Mouse (Mus musculus) CH12.LX (cell line): ENCODE measurements at regions not wholly inside any gene's neighbourhood (a gene's known extent, or its start where the extent isn't known, plus 50 kb on each side); places are given as distances from the start of the nearest gene placed in this dataset.

Experiments used
- DNase-seq: peaks from one replicate; pipeline ENCODE4 v3.0.0-alpha.2; 2013; ENCODE audit errors: extremely low read depth
- H3K27ac ChIP-seq: 2 replicates; pipeline ENCODE4 v1.5.1; 2012; ENCODE audit warnings: low read depth, mild to moderate bottlenecking, control low read depth, moderate library complexity; ENCODE audit not compliant: insufficient read depth
- H3K27me3 ChIP-seq: replicated peaks from 2 replicates; pipeline ENCODE3; 2012; ENCODE audit warnings: inconsistent platforms
- H3K36me3 ChIP-seq, 2 experiments: replicated peaks in 1 of 2; 2 replicates each; pipeline versions ENCODE3 to v1.6.1; 2012; ENCODE audit warnings: inconsistent platforms in 1 of 2, low read length in 1 of 2, mild to moderate bottlenecking in 1 of 2, mixed read lengths in 1 of 2, moderate library complexity in 1 of 2; ENCODE audit not compliant: control insufficient read depth in 1 of 2, insufficient read depth in 1 of 2
- H3K4me1 ChIP-seq, 2 experiments: 2 replicates each; pipeline ENCODE4 v1.6.1; 2012; ENCODE audit warnings: inconsistent platforms in 1 of 2, moderate library complexity in 1 of 2; ENCODE audit not compliant: insufficient read depth in 2 of 2, control insufficient read depth in 1 of 2
- H3K4me2 ChIP-seq: 2 replicates; pipeline ENCODE4 v1.6.1; 2012; ENCODE audit warnings: low read depth, mild to moderate bottlenecking, control low read depth; ENCODE audit not compliant: poor library complexity, insufficient read depth, severe bottlenecking
- H3K4me3 ChIP-seq, 3 experiments: fragments of 150-350 bp in 1 of 3; sonication (generic) in 1 of 3; replicated peaks in 1 of 3; 2 replicates each; pipeline versions ENCODE3 to v1.5.1; 2011 to 2012; ENCODE audit warnings: low read depth in 2 of 3, low read length in 2 of 3, mild to moderate bottlenecking in 2 of 3, moderate library complexity in 2 of 3, control low read depth in 1 of 3, improper control_type of control experiment in 1 of 3, inconsistent platforms in 1 of 3, mixed read lengths in 1 of 3; ENCODE audit not compliant: poor library complexity in 1 of 3
- H3K79me2 ChIP-seq: replicated peaks from 2 replicates; pipeline ENCODE4 v1.6.1; 2012; ENCODE audit warnings: mild to moderate bottlenecking, moderate library complexity; ENCODE audit not compliant: control insufficient read depth, poor library complexity, insufficient read depth, severe bottlenecking; ENCODE audit errors: extremely low read depth
- H3K9ac ChIP-seq: 2 replicates; pipeline ENCODE4 v1.6.1; 2012; ENCODE audit warnings: low read depth, mild to moderate bottlenecking, control low read depth, moderate library complexity; ENCODE audit not compliant: insufficient read depth
- H3K9me3 ChIP-seq: replicated peaks from 2 replicates; pipeline ENCODE3; 2012; ENCODE audit warnings: low read length, inconsistent platforms, mixed read lengths
- CHD2 ChIP-seq: IDR thresholded peaks from 2 replicates; pipeline ENCODE4 v1.6.1; 2011; ENCODE audit warnings: low read length, improper control_type of control experiment
- CTCF ChIP-seq, 2 experiments: IDR thresholded peaks in 1 of 2; conservative IDR thresholded peaks in 1 of 2; 2 replicates each; pipeline ENCODE4 v1.5.1; 2011 to 2012; ENCODE audit warnings: low read depth in 2 of 2, low read length in 2 of 2, improper control_type of control experiment in 1 of 2, inconsistent platforms in 1 of 2, mild to moderate bottlenecking in 1 of 2, moderate library complexity in 1 of 2
- E2F4 ChIP-seq: IDR thresholded peaks from 2 replicates; pipeline ENCODE4 v1.6.1; 2011; ENCODE audit warnings: low read depth, low read length, improper control_type of control experiment; ENCODE audit not compliant: insufficient replicate concordance
- ELF1 ChIP-seq: IDR thresholded peaks from 2 replicates; pipeline ENCODE4 v1.6.1; 2014; ENCODE audit warnings: low read depth, mild to moderate bottlenecking, inconsistent platforms, low read length, improper control_type of control experiment
- EP300 ChIP-seq: IDR thresholded peaks from 2 replicates; pipeline ENCODE4 v1.6.1; 2011; ENCODE audit warnings: low read length, improper control_type of control experiment
- ETS1 ChIP-seq: conservative IDR thresholded peaks from 2 replicates; pipeline ENCODE4 v1.6.1; 2012; ENCODE audit warnings: low read depth, mild to moderate bottlenecking, inconsistent platforms, low read length, improper control_type of control experiment, moderate library complexity
- JUN ChIP-seq: IDR thresholded peaks from 2 replicates; pipeline ENCODE4 v1.6.1; 2011; ENCODE audit warnings: low read depth, mild to moderate bottlenecking, low read length, improper control_type of control experiment, moderate library complexity; ENCODE audit not compliant: insufficient read depth
- KAT2A ChIP-seq: IDR thresholded peaks from 2 replicates; pipeline ENCODE4 v1.6.1; 2012; ENCODE audit warnings: low read length, improper control_type of control experiment, inconsistent platforms; ENCODE audit not compliant: insufficient replicate concordance
- MAFK ChIP-seq: IDR thresholded peaks from 2 replicates; pipeline ENCODE4 v1.6.1; 2011; ENCODE audit warnings: low read length, improper control_type of control experiment; ENCODE audit not compliant: insufficient replicate concordance
- MAZ ChIP-seq: IDR thresholded peaks from 2 replicates; pipeline ENCODE4 v1.6.1; 2012; ENCODE audit warnings: low read depth, mild to moderate bottlenecking, inconsistent platforms, low read length, improper control_type of control experiment, moderate library complexity
- MXI1 ChIP-seq: IDR thresholded peaks from 2 replicates; pipeline ENCODE4 v1.6.1; 2011; ENCODE audit warnings: mild to moderate bottlenecking, low read depth, low read length, improper control_type of control experiment
- NELFE ChIP-seq: IDR thresholded peaks from 2 replicates; pipeline ENCODE4 v1.6.1; 2011; ENCODE audit warnings: low read depth, low read length, improper control_type of control experiment
- NRF1 ChIP-seq: IDR thresholded peaks from 2 replicates; pipeline ENCODE4 v1.6.1; 2014; ENCODE audit warnings: low read depth, mild to moderate bottlenecking, inconsistent platforms, low read length, improper control_type of control experiment, moderate library complexity
- PAX5 ChIP-seq: IDR thresholded peaks from 2 replicates; pipeline ENCODE4 v1.6.1; 2012; ENCODE audit warnings: low read length, inconsistent platforms, mixed read lengths
- POLR2A ChIP-seq: IDR thresholded peaks from 2 replicates; pipeline ENCODE4 v1.6.1; 2011; ENCODE audit warnings: low read depth, mild to moderate bottlenecking, improper control_type of control experiment, low read length
- POLR2AphosphoS2 ChIP-seq: IDR thresholded peaks from 2 replicates; pipeline ENCODE4 v1.6.1; 2011; ENCODE audit warnings: low read depth, low read length, improper control_type of control experiment
- RAD21 ChIP-seq: IDR thresholded peaks from 2 replicates; pipeline ENCODE4 v1.6.1; 2011; ENCODE audit warnings: low read depth, mild to moderate bottlenecking, low read length, improper control_type of control experiment, moderate library complexity
- RCOR1 ChIP-seq: conservative IDR thresholded peaks from 2 replicates; pipeline ENCODE4 v1.6.1; 2012; ENCODE audit warnings: low read depth, mild to moderate bottlenecking, inconsistent platforms, low read length, improper control_type of control experiment
- TBP ChIP-seq: conservative IDR thresholded peaks from 2 replicates; pipeline ENCODE4 v1.6.1; 2011; ENCODE audit warnings: low read depth, low read length, improper control_type of control experiment
- USF1 ChIP-seq: IDR thresholded peaks from 2 replicates; pipeline ENCODE4 v1.6.1; 2014; ENCODE audit warnings: low read depth, mild to moderate bottlenecking, inconsistent platforms, low read length, improper control_type of control experiment
- USF2 ChIP-seq: conservative IDR thresholded peaks from 2 replicates; pipeline ENCODE4 v1.6.1; 2011; ENCODE audit warnings: low read depth, low read length, improper control_type of control experiment
- ZC3H11A ChIP-seq: IDR thresholded peaks from 2 replicates; pipeline ENCODE4 v1.6.1; 2012; ENCODE audit warnings: low read depth, mild to moderate bottlenecking, inconsistent platforms, low read length, improper control_type of control experiment
- ZMIZ1 ChIP-seq: IDR thresholded peaks from 2 replicates; pipeline ENCODE4 v1.6.1; 2012; ENCODE audit warnings: low read depth, mild to moderate bottlenecking, inconsistent platforms, low read length, improper control_type of control experiment
- ZNF384 ChIP-seq: IDR thresholded peaks from 2 replicates; pipeline ENCODE4 v1.6.1; 2012; ENCODE audit warnings: low read depth, low read length, improper control_type of control experiment, inconsistent platforms
- dilution Hi-C: fragments of 300-500 bp; cut with MboI; formaldehyde crosslinking; loops from 2 replicates; pipeline ENCODE4 v1.14.3; 2020; ENCODE audit warnings: low sequenced_read_pairs; ENCODE audit not compliant: extremely low pct_unique_long_range_greater_than_20kb, extremely low pct_ligation_motif_present
- in situ Hi-C: fragments of 300-500 bp; cut with MboI; formaldehyde crosslinking; loops from 3 replicates; pipeline ENCODE4 v1.14.3; 2019; ENCODE audit warnings: low sequenced_read_pairs, low pct_ligation_motif_present, low pct_unique_long_range_greater_than_20kb, mixed read lengths

DNA sequence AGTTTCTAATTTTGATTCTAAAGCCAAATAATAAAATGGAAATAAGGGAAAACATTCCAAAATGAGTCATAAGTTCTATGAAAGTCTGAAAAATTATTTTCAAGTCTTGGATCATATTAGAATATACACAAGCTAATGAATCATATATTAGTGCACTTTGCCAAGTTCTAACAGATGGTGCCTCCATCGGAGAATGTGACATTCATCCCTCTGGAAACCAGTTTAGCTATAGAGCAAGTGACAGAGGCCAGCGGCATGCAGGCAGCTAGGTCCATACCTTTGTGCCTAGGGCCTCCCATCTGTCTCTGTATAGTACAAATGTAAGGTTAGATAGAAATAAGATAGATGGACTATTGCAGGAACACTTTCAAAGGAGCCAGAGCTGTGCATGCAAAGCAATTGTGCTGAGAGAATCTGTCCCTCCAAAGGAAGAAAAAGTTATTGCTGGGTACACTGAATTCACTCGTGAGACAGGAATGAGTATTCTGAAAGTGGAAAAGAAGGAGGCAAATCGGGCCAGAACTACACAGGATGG, 167.9 kb downstream of the Otor start:
- peaks cover 50% of the 10 kb centered on the region for H3K27me3 ChIP-seq
- no peak for DNase-seq
- no peaks in the 10 kb centered on the region for H3K79me2 ChIP-seq
- in situ Hi-C loops = no loop called here
- H3K36me3 ChIP-seq = no peaks in the 10 kb centered on the region
- H3K9ac ChIP-seq = no peak overlapping the region
- H3K27ac ChIP-seq = no peak overlapping the region
- no peak overlapping the region for H3K4me3 ChIP-seq
- no peaks in the 10 kb centered on the region for H3K9me3 ChIP-seq
- TF ChIP-seq ZC3H11A (no peak), ETS1 (no peak), ZMIZ1 (no peak), CTCF (conservative IDR thresholded peaks at IDR 0.05 in 1 of 2, IDR thresholded peaks at IDR 0.05 in 1 of 2; ENCODE audit: low read depth in 2 of 2, low read length in 2 of 2) (no peak), MXI1 (no peak), E2F4 (no peak), TBP (no peak), CHD2 (no peak), MAZ (no peak), MAFK (no peak), USF2 (no peak), ZNF384 (no peak), NELFE (no peak), RAD21 (no peak), POLR2AphosphoS2 (no peak), RCOR1 (no peak), POLR2A (no peak), PAX5 (no peak)
- no peaks in the 10 kb centered on the region for H3K4me1 ChIP-seq
- H3K4me2 ChIP-seq = no peak overlapping the region
- dilution Hi-C loops = no loop called here

DNA sequence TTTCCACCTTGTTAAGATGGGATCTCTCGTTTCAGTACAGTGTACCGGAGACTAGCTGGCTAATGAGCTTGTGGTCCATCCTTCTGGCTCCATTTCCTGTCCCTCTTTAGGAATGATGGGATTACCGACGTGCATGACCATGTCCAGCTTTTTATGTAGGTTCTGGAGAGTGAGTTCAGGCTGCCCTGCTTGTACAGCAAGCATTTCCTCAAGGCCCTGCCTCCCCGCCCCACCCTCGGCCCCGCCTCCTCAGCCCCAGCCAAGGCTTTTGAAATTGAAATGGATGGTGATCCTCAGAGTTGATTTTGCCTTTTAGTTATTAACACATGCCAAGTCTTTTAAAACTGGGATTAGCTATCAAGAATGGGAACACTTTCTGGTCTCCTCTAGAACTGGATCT, 190.8 kb downstream of the Otor start:
- Histone ChIP-seq H3K79me2 (no peaks in the 10 kb centered on the region), H3K4me3 (no peak overlapping the region), H3K36me3 (no peaks in the 10 kb centered on the region), H3K9ac (no peak overlapping the region), H3K27ac (no peak overlapping the region), H3K4me1 (no peaks in the 10 kb centered on the region), H3K4me2 (peak overlapping the region; percentile 29; the same call in 1 of the 2 replicates), H3K27me3 (peaks cover 51% of the 10 kb centered on the region), H3K9me3 (no peaks in the 10 kb centered on the region)
- DNase-seq = no peak
- in situ Hi-C loops (no loop called here), dilution Hi-C loops (no loop called here)
- no peak for TF ChIP-seq JUN
- TF ChIP-seq EP300 = no peak
- no peak for TF ChIP-seq ELF1
- TF ChIP-seq NRF1 = no peak
- TF ChIP-seq USF1 = no peak
- TF ChIP-seq POLR2AphosphoS2 = no peak
- no peak for TF ChIP-seq NELFE
- no peak for TF ChIP-seq POLR2A
- TF ChIP-seq MAZ = no peak
- no peak for TF ChIP-seq KAT2A
